Mouse (Mus musculus): Measurements from ENCODE around the gene Ptpre. TPM values are rescaled to one million over a fixed set of nuclear protein-coding genes. Genes with fewer than 3 reads are reported as not detected.
A peak's percentile ranks its signal among the peaks of the same experiment; 100 is the strongest.

Gene Ptpre
- total RNA-seq, 2 experiments from 2014 or later, result 23.7 to 25.4 TPM

- no peak for DNase-seq (ENCODE audit: low spot score in 2 of 2)
Measured at GRCm38 (mm10) chr7:135529068-135529467, 8.2 kb upstream of the Ptpre start.

GRCm38 (mm10) chr7:135534548-135535189, 2.6 kb upstream of the Ptpre start:
- no peak for DNase-seq (ENCODE audit: low spot score in 2 of 2)

GRCm38 (mm10) chr7:135535908-135536307, 1.4 kb upstream of the Ptpre start:
- no peak for DNase-seq (ENCODE audit: low spot score in 2 of 2)

- DNase-seq (ENCODE audit: low spot score in 2 of 2), result peak; percentile 36 to 43
Measured at GRCm38 (mm10) chr7:135537948-135538741, 864 bp downstream of the Ptpre start.

- no peak for DNase-seq (ENCODE audit: low spot score in 2 of 2)
Measured at GRCm38 (mm10) chr7:135539429-135539828, 2.1 kb downstream of the Ptpre start.

GRCm38 (mm10) chr7:135542235-135542634, 5.0 kb downstream of the Ptpre start:
- no peak for DNase-seq (ENCODE audit: low spot score in 2 of 2)

GRCm38 (mm10) chr7:135543033-135543432, 5.8 kb downstream of the Ptpre start:
- DNase-seq (ENCODE audit: low spot score in 2 of 2), result no peak

GRCm38 (mm10) chr7:135544321-135544720, 7.0 kb downstream of the Ptpre start:
- no peak for DNase-seq (ENCODE audit: low spot score in 2 of 2)

- DNase-seq (ENCODE audit: low spot score in 2 of 2), result no peak
Measured at GRCm38 (mm10) chr7:135545957-135546356, 8.7 kb downstream of the Ptpre start.

- DNase-seq (ENCODE audit: low spot score in 2 of 2), result no peak
Measured at GRCm38 (mm10) chr7:135546530-135546929, 9.2 kb downstream of the Ptpre start.

- DNase-seq (ENCODE audit: low spot score in 2 of 2), result no peak
Measured at GRCm38 (mm10) chr7:135548434-135548833, 11.2 kb downstream of the Ptpre start.

GRCm38 (mm10) chr7:135551547-135551946, 14.3 kb downstream of the Ptpre start:
- no peak for DNase-seq (ENCODE audit: low spot score in 2 of 2)

- no peak for DNase-seq (ENCODE audit: low spot score in 2 of 2)
Measured at GRCm38 (mm10) chr7:135553550-135553949, 16.3 kb downstream of the Ptpre start.

GRCm38 (mm10) chr7:135556663-135557402, 19.6 kb downstream of the Ptpre start:
- no peak for DNase-seq (ENCODE audit: low spot score in 2 of 2)

- DNase-seq (ENCODE audit: low spot score in 2 of 2), result no peak
Measured at GRCm38 (mm10) chr7:135560280-135560679, 23.0 kb downstream of the Ptpre start.

- DNase-seq (ENCODE audit: low spot score in 2 of 2), result no peak
Measured at GRCm38 (mm10) chr7:135564022-135564421, 26.7 kb downstream of the Ptpre start.

- no peak for DNase-seq (ENCODE audit: low spot score in 2 of 2)
Measured at GRCm38 (mm10) chr7:135566013-135566412, 28.7 kb downstream of the Ptpre start.

GRCm38 (mm10) chr7:135567582-135567981, 30.3 kb downstream of the Ptpre start:
- no peak for DNase-seq (ENCODE audit: low spot score in 2 of 2)

GRCm38 (mm10) chr7:135568550-135568949, 31.3 kb downstream of the Ptpre start:
- no peak for DNase-seq (ENCODE audit: low spot score in 2 of 2)

- DNase-seq (ENCODE audit: low spot score in 2 of 2), result no peak
Measured at GRCm38 (mm10) chr7:135571392-135571791, 34.1 kb downstream of the Ptpre start.

- DNase-seq (ENCODE audit: low spot score in 2 of 2), result no peak
Measured at GRCm38 (mm10) chr7:135571951-135572559, 34.8 kb downstream of the Ptpre start.

All from left cerebral cortex, adult 18-20 months (tissue).